Mouse (Mus musculus) ES-Bruce4 (cell line): ENCODE data around the gene Hoxc12. TPM values are rescaled to one million over a fixed set of nuclear protein-coding genes. Genes with fewer than 3 reads are reported as not detected.
A peak's percentile ranks its signal among the peaks of the same experiment; 100 is the strongest.

Source experiments
- H3K27ac ChIP-seq: 2 replicates; pipeline ENCODE4 v1.5.1; 2012; ENCODE audit warnings: low read length, inconsistent platforms; ENCODE audit not compliant: insufficient read depth
- H3K27me3 ChIP-seq: 2 replicates; pipeline ENCODE4 v1.6.1; 2012; ENCODE audit warnings: mild to moderate bottlenecking, low read length, inconsistent platforms; ENCODE audit not compliant: control insufficient read depth, poor library complexity, insufficient read depth, severe bottlenecking
- H3K36me3 ChIP-seq: 2 replicates; pipeline ENCODE4 v1.6.1; 2012; ENCODE audit warnings: inconsistent platforms, mild to moderate bottlenecking, low read length, moderate library complexity; ENCODE audit not compliant: control insufficient read depth, poor library complexity, insufficient read depth, severe bottlenecking
- H3K4me1 ChIP-seq: one replicate; pipeline ENCODE4 v1.8.1; 2011; ENCODE audit warnings: low read length; ENCODE audit not compliant: control insufficient read depth, insufficient read depth
- H3K4me3 ChIP-seq: 2 replicates; pipeline ENCODE4 v1.5.1; 2011; ENCODE audit warnings: low read depth, mild to moderate bottlenecking, low read length
- H3K9ac ChIP-seq: 2 replicates; pipeline ENCODE4 v1.6.1; 2012; ENCODE audit warnings: low read depth, mild to moderate bottlenecking, inconsistent platforms; ENCODE audit not compliant: poor library complexity, severe bottlenecking
- H3K9me3 ChIP-seq: replicated peaks from 2 replicates; pipeline ENCODE4 v1.6.1; 2012; ENCODE audit warnings: mild to moderate bottlenecking, low read length, inconsistent platforms; ENCODE audit not compliant: control insufficient read depth, poor library complexity, insufficient read depth, severe bottlenecking
- CTCF ChIP-seq: IDR thresholded peaks from one replicate; pipeline ENCODE4 v1.8.1; 2011; ENCODE audit warnings: low read depth, low read length
- EP300 ChIP-seq: IDR thresholded peaks from 2 replicates; pipeline ENCODE4 v1.6.1; 2011; ENCODE audit warnings: low read depth, low read length; ENCODE audit not compliant: insufficient read depth
- POLR2A ChIP-seq: IDR thresholded peaks from one replicate; pipeline ENCODE4 v1.8.1; 2011; ENCODE audit warnings: low read length; ENCODE audit not compliant: insufficient read depth
- polyA plus RNA-seq: library from polyadenylated mRNA; stranded (reverse); fragments of >200 nt; gene quantifications from 2 replicates; pipeline ENCODE4 v1.2.4, GENCODE M21; 2011; ENCODE audit warnings: low read depth; ENCODE audit not compliant: missing spikeins, insufficient read depth, insufficient read length

Hoxc12 gene
- polyA plus RNA-seq, 1 experiment, result not detected

DNA sequence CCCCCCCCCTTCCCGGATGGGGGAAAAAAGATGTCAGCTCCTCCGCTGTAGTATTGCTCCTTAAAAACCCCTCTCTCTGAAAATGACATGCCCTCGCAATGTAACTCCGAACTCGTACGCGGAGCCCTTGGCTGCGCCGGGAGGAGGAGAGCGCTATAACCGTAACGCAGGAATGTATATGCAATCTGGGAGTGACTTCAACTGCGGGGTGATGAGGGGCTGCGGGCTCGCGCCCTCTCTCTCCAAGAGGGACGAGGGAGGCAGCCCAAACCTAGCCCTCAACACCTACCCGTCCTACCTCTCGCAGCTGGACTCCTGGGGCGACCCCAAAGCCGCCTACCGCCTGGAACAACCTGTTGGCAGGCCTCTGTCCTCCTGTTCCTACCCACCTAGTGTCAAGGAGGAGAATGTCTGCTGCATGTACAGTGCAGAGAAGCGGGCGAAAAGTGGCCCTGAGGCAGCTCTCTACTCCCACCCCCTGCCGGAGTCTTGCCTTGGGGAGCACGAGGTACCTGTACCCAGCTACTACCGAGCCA is 30.3 kb downstream of the Hoxc12 start, which contains the start of gene Hoxc10:
Hoxc10 (plus strand) TSS at position 21 of the 536 bp plus-strand sequence.
- Histone ChIP-seq H3K9me3 (no peaks in the 10 kb centered on the region), H3K36me3 (no peaks in the 10 kb centered on the region), H3K4me3 (peak within 1 kb of the TSS; percentile 44), H3K27ac (no peak within 1 kb of the TSS), H3K4me1 (no peaks in the 10 kb centered on the region), H3K9ac (no peak within 1 kb of the TSS), H3K27me3 (peaks cover 43% of the 10 kb centered on the region)
- TF ChIP-seq EP300 (no peak), CTCF (no peak), POLR2A (no peak)

DNA sequence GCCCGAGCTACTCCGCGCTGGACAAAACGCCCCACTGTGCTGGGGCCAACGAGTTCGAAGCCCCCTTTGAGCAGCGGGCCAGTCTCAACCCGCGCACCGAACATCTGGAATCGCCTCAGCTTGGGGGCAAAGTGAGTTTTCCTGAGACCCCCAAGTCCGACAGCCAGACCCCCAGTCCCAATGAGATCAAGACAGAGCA is 30.7 kb downstream of the Hoxc12 start, which contains the start of gene Hoxc5:
Hoxc5 (plus strand) TSS at position 132 of the 199 bp plus-strand sequence.
- peaks cover 43% of the 10 kb centered on the region for H3K27me3 ChIP-seq
- no peak for TF ChIP-seq EP300
- no peak for TF ChIP-seq POLR2A
- no peak for TF ChIP-seq CTCF
- H3K36me3 ChIP-seq, result no peaks in the 10 kb centered on the region
- H3K9me3 ChIP-seq, result no peaks in the 10 kb centered on the region
- no peak within 1 kb of the TSS for H3K9ac ChIP-seq
- H3K4me1 ChIP-seq, result no peaks in the 10 kb centered on the region
- no peak within 1 kb of the TSS for H3K27ac ChIP-seq
- H3K4me3 ChIP-seq, result peak within 1 kb of the TSS; percentile 44

DNA sequence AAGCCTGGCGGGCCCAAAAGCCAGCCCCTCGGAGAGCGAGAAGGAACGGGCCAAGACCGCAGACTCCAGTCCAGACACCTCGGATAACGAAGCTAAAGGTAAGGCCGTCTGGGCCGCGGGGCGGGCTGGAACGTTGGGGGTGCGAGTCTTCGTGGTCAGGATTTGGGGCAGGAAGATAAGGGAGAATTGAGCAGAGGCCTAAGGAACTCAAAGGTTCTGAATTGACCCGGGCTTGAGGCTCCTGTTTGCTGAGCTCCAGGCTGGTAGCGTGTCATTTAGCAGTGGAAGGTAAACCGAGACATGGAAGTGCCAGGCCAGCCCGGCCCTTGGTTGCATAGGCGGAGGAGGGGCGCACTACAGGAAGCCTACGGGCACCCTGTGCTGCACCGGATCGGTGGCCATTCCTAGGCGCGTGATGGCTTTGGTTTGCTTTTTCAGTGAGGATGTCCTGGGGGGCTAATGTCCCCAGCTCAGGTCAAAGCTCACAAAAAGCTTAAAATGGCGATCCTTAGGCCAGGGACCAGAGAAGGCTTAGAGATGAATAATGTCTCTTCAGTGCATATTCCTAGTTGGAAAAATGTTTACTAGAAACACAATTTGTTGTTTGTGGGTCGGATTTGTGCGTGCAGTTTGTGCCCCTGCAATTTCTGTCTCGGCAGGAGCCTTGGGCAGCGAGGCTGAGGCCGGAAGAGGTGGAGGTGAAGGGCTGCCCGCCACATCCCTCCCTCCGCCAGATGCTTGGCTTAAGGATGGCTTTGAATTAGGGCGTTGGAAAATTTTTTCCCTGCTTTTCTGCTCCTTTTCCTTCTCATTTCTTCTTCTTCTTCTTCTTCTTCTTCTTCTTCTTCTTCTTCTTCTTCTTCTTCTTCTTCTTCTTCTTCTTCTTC is 31.2 kb downstream of the Hoxc12 start:
- TF ChIP-seq EP300, result no peak
- TF ChIP-seq POLR2A, result no peak
- TF ChIP-seq CTCF, result no peak
- no peak overlapping the region for H3K27ac ChIP-seq
- no peak overlapping the region for H3K4me3 ChIP-seq
- H3K9me3 ChIP-seq, result no peaks in the 10 kb centered on the region
- H3K9ac ChIP-seq, result no peak overlapping the region
- H3K4me1 ChIP-seq, result no peaks in the 10 kb centered on the region
- no peaks in the 10 kb centered on the region for H3K36me3 ChIP-seq
- peaks cover 45% of the 10 kb centered on the region for H3K27me3 ChIP-seq

DNA sequence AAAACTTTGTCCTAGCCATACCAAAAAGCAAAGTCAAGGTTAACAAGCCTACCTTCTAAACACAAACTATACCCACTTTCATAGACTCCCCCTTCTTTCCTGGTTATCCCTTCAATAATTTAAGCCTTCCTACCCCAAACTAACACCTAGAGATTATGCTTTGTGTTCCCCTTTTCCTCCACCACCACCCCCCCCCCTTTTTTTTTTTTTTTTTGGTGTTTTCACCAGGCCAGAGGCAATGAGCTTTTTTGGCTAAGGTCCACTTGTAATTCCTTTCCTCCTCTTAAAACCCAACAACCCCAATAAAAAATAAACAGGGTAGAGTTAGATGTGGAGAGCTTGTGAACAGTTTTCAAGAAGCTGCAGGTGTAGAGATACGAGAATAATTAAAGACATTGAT is 32.7 kb downstream of the Hoxc12 start:
- TF ChIP-seq EP300, result no peak
- TF ChIP-seq POLR2A, result no peak
- no peak for TF ChIP-seq CTCF
- H3K27ac ChIP-seq, result no peak overlapping the region
- H3K4me1 ChIP-seq, result no peaks in the 10 kb centered on the region
- H3K9me3 ChIP-seq, result no peaks in the 10 kb centered on the region
- H3K4me3 ChIP-seq, result no peak overlapping the region
- H3K9ac ChIP-seq, result no peak overlapping the region
- no peaks in the 10 kb centered on the region for H3K36me3 ChIP-seq
- H3K27me3 ChIP-seq, result peaks cover 44% of the 10 kb centered on the region

DNA sequence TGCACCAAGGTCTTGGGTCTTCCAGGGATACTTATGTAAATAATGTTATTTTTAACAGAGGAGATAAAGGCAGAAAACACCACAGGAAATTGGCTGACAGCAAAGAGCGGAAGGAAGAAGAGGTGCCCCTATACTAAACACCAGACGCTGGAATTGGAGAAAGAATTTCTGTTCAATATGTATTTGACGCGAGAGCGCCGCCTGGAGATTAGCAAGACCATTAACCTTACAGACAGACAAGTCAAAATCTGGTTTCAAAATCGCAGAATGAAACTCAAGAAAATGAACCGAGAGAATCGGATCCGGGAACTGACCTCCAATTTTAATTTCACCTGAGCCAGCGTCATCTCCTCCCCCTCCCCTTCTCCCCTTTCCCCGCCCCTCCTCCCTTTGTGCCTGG is 34.2 kb downstream of the Hoxc12 start:
- Histone ChIP-seq H3K27ac (no peak overlapping the region), H3K9ac (no peak overlapping the region), H3K4me1 (no peaks in the 10 kb centered on the region), H3K4me3 (no peak overlapping the region), H3K36me3 (no peaks in the 10 kb centered on the region), H3K27me3 (peaks cover 43% of the 10 kb centered on the region), H3K9me3 (no peaks in the 10 kb centered on the region)
- TF ChIP-seq POLR2A (no peak), EP300 (no peak), CTCF (no peak)

DNA sequence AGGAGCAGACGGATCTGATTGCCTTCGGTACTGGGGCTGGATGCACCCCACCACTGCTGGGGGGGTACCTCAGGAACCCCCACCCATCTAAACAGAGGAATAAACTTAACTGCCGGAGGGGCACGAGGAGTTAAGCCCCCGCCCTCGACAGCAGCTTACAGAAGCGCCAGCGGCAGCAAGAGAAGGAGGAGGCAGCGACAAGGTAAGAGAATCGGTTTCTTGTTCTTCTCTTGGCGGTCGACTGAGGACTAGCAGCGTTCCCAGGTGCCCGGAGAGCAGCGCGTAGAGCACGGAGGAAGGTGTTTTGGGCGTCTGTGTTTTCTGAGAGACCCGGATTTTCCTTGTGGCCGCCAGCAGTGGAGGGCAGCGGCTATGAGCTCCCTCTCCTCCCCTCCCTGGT is 35.7 kb downstream of the Hoxc12 start:
- no peak overlapping the region for H3K27ac ChIP-seq
- peaks cover 48% of the 10 kb centered on the region for H3K27me3 ChIP-seq
- H3K9ac ChIP-seq, result no peak overlapping the region
- H3K36me3 ChIP-seq, result no peaks in the 10 kb centered on the region
- TF ChIP-seq CTCF (no peak), EP300 (no peak), POLR2A (no peak)
- H3K4me3 ChIP-seq, result no peak overlapping the region
- H3K9me3 ChIP-seq, result no peaks in the 10 kb centered on the region
- H3K4me1 ChIP-seq, result no peaks in the 10 kb centered on the region
